Mouse (Mus musculus): Measurements from ENCODE around the gene Mmp2.
"Not testable (repeated sequence)": the region's sequence is repeated elsewhere in the genome, so short reads cannot be mapped to it uniquely, and the experiment has no call there.

Gene Mmp2

DNA sequence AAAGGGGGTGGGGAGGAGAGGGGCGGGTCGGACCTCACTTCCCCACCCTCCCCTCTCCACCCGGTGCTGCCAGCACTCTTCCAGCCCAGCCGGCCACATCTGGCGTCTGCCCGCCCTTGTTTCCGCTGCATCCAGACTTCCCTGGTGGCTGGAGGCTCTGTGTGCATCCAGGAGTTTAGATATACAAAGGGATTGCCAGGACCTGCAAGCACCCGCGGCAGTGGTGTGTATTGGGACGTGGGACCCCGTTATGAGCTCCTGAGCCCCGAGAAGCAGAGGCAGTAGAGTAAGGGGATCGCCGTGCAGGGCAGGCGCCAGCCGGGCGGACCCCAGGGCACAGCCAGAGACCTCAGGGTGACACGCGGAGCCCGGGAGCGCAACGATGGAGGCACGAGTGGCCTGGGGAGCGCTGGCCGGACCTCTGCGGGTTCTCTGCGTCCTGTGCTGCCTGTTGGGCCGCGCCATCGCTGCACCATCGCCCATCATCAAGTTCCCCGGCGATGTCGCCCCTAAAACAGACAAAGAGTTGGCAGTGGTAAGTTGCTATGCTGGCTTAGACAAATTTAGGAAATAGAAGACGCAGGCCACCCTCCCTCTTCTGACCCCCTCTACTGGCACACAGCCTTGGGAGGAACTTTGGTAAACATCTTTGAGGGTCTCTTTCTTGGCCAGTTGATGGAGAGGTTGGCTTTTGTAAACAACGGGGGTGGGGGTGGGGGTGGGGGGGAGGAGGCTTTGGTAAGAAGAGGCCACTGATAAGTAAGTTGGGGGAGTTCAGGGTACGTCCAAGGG is at the start of gene Mmp2:
Gene Mmp2, plus strand, starts transcription at position 49 of the 792 bp plus-strand sequence.
- DNase-seq (ENCODE audit: low spot score), result no peak

DNA sequence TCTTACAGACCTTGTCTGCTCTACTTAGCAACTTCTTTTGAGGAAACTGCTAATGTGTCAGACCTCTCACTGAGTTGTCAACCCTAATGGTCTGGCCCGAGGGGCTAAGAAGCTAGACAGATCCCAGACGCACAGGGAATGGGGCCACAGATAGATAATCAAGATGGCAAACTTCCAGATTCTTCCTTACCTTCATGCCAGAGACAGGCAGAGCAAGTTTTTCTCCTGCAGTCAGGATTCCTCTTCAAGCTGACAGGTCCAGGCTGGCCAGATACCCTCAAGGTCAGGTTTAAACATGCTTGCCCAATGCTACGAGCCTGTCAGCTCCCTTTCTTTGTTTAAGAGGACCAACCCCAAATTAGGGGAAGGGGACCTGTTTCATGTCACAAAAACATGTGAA is 46.1 kb upstream of the Mmp2 start:
- DNase-seq (ENCODE audit: low spot score), result no peak

DNA sequence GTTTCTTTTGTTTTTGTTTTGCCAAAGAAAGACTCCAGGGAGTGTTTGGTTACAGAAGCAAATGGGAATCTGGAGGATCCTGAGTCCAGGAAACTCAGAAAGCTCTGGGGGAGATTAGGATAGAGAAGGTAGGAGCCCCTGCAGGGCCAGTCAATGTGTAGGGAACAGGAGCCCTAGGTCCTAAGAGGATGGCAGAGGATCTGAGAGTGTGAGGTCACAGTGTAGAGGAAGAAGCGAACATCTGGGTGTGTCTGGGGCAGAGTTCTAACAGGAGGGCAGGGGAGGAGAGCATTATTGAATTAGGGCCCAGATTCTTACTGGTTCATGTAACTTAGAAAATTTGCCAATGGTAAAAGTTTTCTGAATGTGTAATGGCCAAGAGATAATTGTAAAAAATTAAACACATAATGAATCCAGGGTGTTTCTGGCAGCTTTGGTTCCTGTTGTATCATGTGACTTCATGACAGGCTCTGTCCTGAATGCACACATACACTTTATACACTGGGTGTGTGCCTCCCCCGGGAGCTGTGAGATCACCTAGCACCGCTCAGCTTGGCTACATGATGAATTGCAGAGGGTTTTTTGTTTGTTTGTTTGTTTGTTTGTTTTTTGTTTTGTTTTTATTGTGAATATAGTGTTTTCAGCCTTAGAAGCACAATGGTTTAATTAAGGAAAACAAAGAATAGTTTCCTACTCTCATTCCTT is 43.0 kb upstream of the Mmp2 start:
- DNase-seq (ENCODE audit: low spot score), result no peak

DNA sequence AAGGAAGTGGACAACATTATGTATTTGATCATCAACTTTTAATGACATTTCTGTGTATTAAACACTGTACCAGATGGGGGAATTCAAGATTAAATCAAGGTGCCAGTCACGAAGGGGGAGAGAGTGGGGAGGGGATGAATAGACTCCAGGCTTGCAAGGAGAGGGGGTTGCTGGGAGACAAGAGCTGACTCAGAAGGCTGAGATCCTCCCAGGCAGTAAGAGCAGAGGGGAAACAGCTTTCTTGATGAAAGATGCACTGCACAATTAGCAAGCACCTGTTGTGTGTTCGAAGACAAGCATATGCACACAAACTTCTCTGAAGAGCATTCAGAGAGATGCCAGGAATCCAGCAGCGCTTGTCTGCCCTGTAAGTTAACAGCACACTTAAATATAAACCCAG is 36.3 kb upstream of the Mmp2 start:
- DNase-seq (ENCODE audit: low spot score), result no peak

DNA sequence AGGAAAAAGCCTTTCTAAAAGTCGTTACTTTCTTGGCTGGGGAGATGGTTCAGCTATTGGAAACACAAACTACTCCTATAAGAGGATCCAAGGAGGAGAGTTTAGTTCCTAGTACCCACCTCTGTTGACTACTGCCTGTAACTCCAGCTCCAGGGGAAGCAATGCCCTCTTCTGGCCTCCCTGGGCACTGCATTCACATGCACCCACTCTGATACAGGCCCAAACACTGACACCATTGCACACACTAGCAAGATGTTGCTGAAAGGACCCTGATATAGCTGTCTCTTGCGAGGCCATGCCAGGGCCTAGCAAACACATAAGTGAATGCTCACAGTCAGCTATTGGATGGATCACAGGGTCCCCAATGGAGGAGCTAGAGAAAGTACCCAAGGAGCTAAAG is 35.1 kb upstream of the Mmp2 start:
- not testable (repeated sequence) for DNase-seq (ENCODE audit: low spot score)

DNA sequence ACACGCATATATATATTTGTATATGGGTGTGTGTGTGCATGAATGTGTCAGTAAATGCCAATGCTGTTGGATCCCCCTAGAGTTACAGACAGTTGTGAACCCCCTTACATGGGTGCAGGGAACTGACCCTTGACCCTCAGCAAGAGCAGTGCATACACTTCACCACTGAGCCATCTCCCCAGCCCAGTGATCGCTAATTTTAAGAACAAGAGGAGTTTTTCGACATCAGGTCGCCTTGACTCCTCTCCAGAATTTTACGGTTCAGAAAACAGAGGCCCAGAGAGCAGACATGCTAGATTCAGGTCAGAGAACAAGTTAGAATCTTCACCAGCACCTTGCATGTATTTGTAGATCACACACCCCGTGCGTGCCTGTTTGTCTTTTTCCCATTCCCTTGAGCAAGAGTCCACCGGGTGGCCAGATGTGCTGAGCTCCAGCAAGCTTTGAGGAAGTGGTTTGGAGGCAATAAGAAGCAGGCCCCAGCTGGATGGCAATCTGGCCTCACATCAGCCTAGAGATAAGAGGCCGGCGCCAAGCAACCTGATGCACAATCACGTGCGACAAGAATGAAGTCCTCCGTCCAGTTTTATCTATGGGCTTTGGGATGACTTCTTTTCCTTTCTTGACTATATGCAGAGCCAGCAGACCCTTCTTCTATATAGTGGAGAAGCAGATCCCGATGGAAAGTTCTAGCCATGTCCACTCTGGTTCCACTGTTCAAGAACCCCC is 33.1 kb upstream of the Mmp2 start:
- no peak for DNase-seq (ENCODE audit: low spot score)

GRCm38 (mm10) chr8:92797527-92797931 is 29.6 kb upstream of the Mmp2 start:
- no peak for DNase-seq (ENCODE audit: low spot score)

DNA sequence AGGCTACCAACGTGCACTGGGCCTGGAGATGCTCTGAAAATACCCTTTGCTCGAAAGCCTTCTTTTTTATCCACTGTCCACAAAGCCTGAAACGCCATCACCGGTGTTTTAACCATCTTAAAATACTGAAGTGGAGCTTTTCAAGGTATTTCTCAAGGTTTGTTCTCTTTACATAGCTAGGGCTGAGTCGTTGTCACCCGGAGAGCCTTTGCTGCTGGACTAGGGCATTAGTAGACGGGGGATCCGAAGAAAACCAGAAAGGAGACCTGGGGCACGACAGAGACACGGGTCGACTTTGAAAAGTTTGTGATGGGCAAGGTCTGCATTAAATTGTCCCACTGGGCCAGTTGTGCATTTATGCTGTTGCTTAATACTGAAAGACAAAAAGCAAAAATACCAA is 27.7 kb upstream of the Mmp2 start:
- DNase-seq (ENCODE audit: low spot score), result no peak

DNA sequence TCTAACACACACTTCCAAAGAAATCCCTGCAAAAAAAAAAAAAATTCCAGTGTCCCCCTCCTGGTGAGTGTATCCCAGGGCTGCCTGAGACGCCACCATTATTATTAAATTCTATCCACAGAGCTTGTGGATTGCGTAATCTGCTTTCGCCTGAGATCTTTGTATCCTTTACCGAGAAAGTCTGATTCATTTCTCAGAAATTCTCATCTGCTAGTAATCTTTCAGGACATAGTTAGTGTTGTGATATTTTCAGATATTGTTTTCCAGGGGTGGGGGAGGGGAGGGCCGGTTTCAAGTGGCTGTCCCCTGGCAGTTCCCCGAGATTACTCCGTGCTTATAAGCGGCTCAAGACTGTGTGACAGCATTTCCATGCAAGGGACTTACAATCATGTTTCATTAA is 25.9 kb upstream of the Mmp2 start:
- no peak for DNase-seq (ENCODE audit: low spot score)

- no peak for DNase-seq (ENCODE audit: low spot score)
Measured at GRCm38 (mm10) chr8:92802591-92802990, 24.5 kb upstream of the Mmp2 start.

- DNase-seq (ENCODE audit: low spot score), result no peak
Measured at GRCm38 (mm10) chr8:92812773-92813172, 14.3 kb upstream of the Mmp2 start.

GRCm38 (mm10) chr8:92815661-92816060 is 11.4 kb upstream of the Mmp2 start:
- DNase-seq (ENCODE audit: low spot score), result no peak

- DNase-seq (ENCODE audit: low spot score), result peak; percentile 91
Measured at GRCm38 (mm10) chr8:92817928-92818818, 8.9 kb upstream of the Mmp2 start.

DNA sequence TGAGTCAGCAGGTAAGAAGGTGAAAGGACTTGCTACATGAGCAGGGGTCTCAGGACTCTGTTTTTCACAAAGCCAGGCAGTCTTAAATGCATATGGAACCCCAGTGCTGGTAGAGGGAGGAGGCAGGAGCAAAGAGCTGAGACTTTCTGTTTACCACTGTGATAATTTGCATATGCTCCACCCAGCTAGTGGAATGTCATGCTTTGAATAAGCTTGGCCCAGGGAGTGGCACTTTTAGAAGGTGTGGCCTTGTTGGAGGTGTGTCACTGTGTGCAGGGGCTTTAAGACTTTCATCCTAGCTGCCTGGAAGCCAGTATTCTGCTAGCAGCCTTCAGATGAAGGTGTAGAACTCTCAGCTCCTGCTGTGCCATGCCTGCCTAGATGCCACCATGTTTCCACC is 5.9 kb upstream of the Mmp2 start:
- DNase-seq (ENCODE audit: low spot score), result no peak

DNA sequence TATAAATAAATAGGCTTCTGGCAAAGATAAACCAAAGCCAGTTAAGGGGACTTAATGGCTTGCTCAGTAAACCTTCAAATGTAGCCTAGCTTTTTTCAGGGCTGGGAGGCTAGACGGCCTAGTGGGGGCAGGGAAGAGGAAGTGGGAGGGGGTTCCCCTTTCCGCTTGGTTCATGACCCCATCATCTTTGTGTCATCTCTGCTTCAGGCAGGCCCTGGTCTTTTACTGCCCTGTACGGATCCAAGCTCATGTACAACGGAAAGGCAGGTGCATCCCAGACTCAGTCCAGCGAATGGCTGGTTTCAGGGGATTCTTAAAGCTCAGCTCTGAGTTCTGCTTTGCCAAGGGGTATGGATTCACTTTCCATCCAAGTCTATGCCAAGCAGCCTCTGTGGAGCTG is 4.7 kb upstream of the Mmp2 start:
- no peak for DNase-seq (ENCODE audit: low spot score)

- no peak for DNase-seq (ENCODE audit: low spot score)
Measured at GRCm38 (mm10) chr8:92825991-92826390, 1.1 kb upstream of the Mmp2 start.

DNA sequence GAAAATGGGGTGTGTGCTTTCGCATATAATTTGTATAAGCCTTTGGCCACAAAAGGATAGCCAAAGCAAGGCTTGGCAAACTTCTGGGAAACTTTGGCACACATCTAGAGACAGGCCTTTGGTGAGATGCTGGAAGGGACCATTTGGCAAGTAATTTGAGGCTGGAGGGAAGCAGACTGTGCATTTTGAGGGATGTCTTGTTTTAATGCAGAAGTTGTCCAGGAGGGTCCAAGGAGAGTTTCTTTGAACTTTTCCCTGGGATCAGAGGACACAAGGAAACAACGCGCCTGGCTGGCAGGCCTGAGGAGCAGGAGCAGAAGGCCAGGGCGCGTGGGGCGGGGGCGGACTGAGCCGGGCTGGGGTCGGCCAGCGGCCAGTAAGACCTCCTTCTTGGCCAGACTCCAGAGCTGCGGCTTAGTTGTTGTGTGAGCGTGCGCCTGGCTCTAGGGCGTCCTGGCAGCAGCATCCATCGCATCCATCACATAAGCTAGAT is 1.2 kb downstream of the Mmp2 start:
- no peak for DNase-seq (ENCODE audit: low spot score)

- no peak for DNase-seq (ENCODE audit: low spot score)
Measured at GRCm38 (mm10) chr8:92834065-92834731, 7.1 kb downstream of the Mmp2 start.

- no peak for DNase-seq (ENCODE audit: low spot score)
Measured at GRCm38 (mm10) chr8:92834786-92835500, 7.9 kb downstream of the Mmp2 start.

DNA sequence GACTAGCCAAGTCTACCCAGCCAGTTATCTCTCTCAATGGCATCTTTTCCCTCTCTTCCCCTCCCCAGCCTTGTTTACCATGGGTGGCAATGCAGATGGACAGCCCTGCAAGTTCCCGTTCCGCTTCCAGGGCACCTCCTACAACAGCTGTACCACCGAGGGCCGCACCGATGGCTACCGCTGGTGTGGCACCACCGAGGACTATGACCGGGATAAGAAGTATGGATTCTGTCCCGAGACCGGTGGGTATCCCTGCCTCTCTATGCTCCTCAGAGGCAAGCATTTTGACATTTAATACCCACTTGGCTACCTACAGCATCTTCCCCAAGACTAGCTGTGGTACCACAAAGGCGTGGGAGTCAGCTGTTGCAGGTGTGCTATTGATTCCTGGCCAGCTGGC is 8.8 kb downstream of the Mmp2 start:
- no peak for DNase-seq (ENCODE audit: low spot score)

DNA sequence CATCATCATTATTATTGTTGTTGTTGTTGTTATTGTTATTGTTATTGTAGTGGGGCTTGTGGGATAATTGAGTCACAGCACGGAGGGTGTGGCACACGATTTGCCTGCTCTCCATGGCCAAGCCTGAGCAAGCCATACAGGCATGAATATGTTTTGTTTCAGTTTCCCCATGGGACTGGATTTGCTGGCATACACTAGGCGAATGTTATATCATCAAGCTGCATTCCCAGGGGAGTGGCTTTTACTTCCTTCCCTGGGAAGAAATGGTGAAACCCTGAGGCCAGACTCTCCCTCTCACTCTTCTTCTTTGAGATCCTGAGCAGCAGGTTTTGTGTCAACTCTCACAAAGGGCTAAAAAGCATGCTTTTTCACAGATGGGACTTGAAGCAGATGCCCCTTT is 11.5 kb downstream of the Mmp2 start:
- DNase-seq (ENCODE audit: low spot score), result no peak
